Mouse (Mus musculus) embryo, embryonic 9.5 days (tissue): ENCODE data around the gene Gab2.

Experiments used
- DNase-seq: peaks from one replicate; pipeline ENCODE4 v3.0.0-alpha.2; 2017; ENCODE audit errors: extremely low spot score

The Gab2 gene

GRCm38 (mm10) chr7:97248136-97248535 lies 166.8 kb downstream of the Gab2 start:
- no peak for DNase-seq

GRCm38 (mm10) chr7:97251638-97252037 lies 170.3 kb downstream of the Gab2 start:
- DNase-seq, result no peak

- no peak for DNase-seq
These were observed 181.2 kb downstream of the Gab2 start for GRCm38 (mm10) chr7:97262541-97262940.

GRCm38 (mm10) chr7:97270367-97270766 lies 189.0 kb downstream of the Gab2 start:
- no peak for DNase-seq

GRCm38 (mm10) chr7:97271068-97271467 lies 189.7 kb downstream of the Gab2 start:
- no peak for DNase-seq

- no peak for DNase-seq
These were observed 215.6 kb downstream of the Gab2 start for GRCm38 (mm10) chr7:97296986-97297385.

DNA sequence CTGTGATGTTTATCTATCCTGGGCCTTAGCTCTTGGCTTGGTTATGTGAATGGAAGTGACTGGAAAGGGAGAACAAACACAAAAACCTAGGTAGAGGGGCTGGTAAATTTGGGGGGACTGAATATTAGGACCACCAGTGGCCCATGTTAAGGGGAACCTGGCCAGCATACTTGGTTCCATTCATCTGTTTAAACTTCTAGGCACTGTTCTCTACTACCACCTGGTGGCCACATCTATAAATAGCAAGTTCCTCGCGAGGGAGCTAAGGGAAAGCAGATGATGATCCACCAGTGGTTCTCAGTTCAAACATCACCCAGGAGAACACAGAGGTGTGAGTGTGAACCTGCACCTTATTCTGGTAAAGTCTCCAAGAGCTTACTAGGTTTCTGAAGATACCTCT lies 216.1 kb downstream of the Gab2 start:
- DNase-seq, result peak; percentile 68

GRCm38 (mm10) chr7:97298279-97298678 lies 216.9 kb downstream of the Gab2 start:
- DNase-seq, result no peak

GRCm38 (mm10) chr7:97298943-97299342 lies 217.6 kb downstream of the Gab2 start:
- no peak for DNase-seq

- DNase-seq, result no peak
These were observed 219.5 kb downstream of the Gab2 start for GRCm38 (mm10) chr7:97300914-97301313.

GRCm38 (mm10) chr7:97301321-97301720 lies 219.9 kb downstream of the Gab2 start:
- no peak for DNase-seq

DNA sequence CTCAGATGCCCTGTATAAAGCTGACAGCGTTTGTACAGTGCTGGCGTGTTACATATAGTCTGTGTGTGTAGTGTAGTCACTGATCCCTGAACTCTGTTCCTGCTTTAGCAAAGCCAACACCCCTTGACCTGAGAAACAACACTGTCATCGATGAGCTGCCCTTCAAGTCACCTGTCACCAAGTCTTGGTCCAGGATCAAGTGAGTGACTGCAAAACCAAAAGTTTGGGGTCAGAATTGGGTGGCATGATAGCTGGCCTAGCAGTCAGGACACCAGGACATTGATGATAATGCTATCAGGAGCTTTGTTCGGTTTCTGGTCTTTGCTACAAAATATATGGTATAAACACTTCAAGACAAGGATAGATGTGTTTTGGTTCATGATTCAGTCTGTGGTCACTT lies 220.9 kb downstream of the Gab2 start:
- no peak for DNase-seq

GRCm38 (mm10) chr7:97302876-97303275 lies 221.5 kb downstream of the Gab2 start:
- DNase-seq, result no peak

DNA sequence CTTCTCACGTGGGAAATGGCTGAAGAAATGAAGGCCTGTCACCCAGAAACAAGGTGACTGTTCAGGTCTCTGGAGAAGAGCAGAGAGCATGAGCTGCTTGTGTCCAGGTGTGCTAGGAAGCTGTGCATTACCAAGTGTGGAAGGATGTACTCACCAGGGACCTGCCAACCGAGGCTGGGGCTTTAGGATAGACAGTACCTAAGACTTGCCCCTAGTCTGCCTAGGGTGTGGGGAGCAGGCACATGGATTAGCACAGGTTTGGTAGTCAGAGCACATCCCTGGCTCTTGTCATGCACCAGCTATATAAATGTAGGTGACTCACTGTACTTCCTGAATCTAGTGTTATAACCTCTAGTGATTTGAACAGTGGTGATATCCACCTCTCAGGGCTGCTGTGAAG lies 222.2 kb downstream of the Gab2 start:
- no peak for DNase-seq

GRCm38 (mm10) chr7:97304471-97304870 lies 223.1 kb downstream of the Gab2 start:
- no peak for DNase-seq

GRCm38 (mm10) chr7:97305206-97305605 lies 223.8 kb downstream of the Gab2 start:
- no peak for DNase-seq

DNA sequence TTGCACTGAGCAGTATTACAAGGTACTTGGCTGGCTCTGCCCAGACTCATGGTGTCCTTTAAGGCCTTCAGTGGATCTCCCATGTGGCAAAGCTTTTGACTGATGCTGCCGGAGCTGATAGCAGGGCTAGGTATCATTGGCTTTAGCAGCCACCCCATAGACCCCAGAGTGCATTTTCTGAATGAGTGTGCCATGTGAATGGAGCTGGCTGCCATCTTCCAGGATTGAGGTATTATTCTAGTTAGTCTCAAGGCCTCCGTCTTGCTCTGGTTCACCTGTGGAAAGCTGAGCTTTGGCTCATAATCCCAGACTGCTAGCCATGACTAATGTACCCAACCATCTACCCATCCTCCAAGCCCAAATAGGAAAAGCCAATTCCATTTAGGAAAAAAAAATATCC lies 225.4 kb downstream of the Gab2 start:
- DNase-seq, result no peak

GRCm38 (mm10) chr7:97307546-97307945 lies 226.2 kb downstream of the Gab2 start:
- no peak for DNase-seq

DNA sequence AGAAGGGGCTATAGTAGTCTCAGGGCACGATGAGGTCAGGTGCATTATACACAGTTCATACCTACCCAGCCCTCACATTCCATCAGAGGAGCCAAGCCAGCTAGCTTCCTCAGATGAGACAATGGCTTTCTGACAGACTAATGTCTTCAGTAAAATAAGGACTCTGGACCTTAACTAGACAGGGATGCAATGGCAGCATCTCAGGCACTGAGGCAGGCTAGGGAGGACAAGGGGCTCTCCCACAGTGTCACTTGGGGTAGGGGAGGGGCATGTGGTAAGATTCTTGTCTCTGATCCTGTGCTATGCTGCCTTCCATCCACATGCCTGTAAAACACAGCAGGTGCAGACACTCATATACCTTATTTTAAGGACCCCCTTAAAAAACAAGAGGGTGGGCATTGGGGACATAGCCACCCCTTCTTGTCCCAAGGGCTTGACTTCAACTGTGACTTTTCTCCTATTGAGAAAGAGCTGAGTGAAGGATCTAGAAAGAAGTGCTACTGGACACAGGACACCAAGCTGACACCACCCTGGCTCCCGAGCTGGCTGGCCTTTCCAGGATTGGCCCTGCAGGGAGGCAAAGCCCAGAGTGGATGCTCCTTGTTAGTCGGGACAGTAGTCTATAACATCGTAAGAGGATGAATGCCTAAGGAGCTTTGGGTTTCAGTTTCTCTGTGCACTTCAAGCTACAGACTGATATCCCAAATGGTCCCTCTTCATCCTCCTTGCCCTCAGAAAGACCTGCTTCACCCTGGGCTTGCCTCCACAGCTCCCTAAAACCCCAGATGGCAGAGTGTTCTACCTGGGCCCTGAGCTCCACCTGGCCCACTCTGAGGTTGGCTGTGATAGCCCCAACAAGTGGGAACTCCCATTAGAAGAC lies 228.3 kb downstream of the Gab2 start:
- DNase-seq, result no peak

- no peak for DNase-seq
These were observed 228.9 kb downstream of the Gab2 start for GRCm38 (mm10) chr7:97310341-97310635.

DNA sequence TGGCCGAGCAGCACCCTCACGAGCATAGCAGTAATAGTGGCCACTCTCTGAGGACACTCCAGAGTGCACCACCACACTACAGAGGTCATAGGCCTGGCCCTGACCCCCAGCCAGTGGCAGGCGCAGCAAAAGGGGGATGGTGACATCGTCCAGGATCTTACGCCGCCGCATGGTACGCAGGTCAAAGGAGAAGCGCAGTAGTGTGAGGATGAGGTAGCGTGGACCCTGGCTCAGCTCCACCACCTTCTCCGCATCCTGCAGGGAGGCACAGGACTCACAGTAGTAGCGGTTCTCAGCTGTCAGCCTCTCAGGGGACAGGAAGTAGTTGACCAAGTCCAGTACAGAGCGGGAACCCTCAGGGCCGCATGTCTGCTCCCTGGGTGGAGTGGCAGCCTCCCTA lies 230.2 kb downstream of the Gab2 start:
- no peak for DNase-seq

DNA sequence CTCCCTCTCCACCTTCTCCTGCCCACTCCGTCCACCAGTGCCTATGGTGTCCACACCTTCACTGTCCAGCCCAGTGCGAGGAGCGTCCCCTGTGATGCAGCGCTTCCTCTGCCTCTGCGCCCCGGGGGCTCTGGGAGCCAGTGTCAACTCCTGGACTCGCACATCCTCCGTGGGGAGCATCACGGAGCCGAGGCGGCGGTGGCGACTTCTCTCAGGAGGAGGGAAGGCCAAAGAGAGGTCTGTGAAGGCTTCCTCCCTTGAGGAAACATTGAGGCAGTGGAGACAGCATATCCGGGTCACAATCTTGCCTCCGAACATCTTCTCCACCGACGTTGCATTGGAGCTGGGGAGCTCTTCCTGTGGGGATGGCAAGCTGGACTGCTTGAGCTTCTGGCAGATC lies 230.8 kb downstream of the Gab2 start:
- no peak for DNase-seq

- DNase-seq, result no peak
These were observed 231.5 kb downstream of the Gab2 start for GRCm38 (mm10) chr7:97312856-97313255.

- no peak for DNase-seq
These were observed 232.1 kb downstream of the Gab2 start for GRCm38 (mm10) chr7:97313364-97313995.
